Mouse (Mus musculus): Measurements from ENCODE around the gene Sirt4. TPM values are rescaled to one million over a fixed set of nuclear protein-coding genes. Genes with fewer than 3 reads are reported as not detected.
A peak's percentile ranks its signal among the peaks of the same experiment; 100 is the strongest.
"Not testable (repeated sequence)": the region's sequence is repeated elsewhere in the genome, so short reads cannot be mapped to it uniquely, and the experiment has no call there.

The Sirt4 gene
- polyA plus RNA-seq, 1 experiment from 2014 or later: 37.1 TPM

- Histone ChIP-seq H3K9ac (replicated peaks) (no peak overlapping the region), H3K27me3 (replicated peaks) (no peaks in the 10 kb centered on the region), H3K4me2 (no peak overlapping the region), H3K4me3 (replicated peaks) (no peak overlapping the region), H3K36me3 (peaks cover 44% of the 10 kb centered on the region), H3K4me1 (no peaks in the 10 kb centered on the region), H3K9me3 (replicated peaks) (no peaks in the 10 kb centered on the region), H3K27ac (replicated peaks) (no peak overlapping the region)
- WGBS: 79% methylated on average over 12 of the region's 12 CpGs
- ATAC-seq (ENCODE audit: low FRiP score): no peak
Measured at GRCm38 (mm10) chr5:115454422-115455090, 30.0 kb downstream of the Sirt4 start.

DNA sequence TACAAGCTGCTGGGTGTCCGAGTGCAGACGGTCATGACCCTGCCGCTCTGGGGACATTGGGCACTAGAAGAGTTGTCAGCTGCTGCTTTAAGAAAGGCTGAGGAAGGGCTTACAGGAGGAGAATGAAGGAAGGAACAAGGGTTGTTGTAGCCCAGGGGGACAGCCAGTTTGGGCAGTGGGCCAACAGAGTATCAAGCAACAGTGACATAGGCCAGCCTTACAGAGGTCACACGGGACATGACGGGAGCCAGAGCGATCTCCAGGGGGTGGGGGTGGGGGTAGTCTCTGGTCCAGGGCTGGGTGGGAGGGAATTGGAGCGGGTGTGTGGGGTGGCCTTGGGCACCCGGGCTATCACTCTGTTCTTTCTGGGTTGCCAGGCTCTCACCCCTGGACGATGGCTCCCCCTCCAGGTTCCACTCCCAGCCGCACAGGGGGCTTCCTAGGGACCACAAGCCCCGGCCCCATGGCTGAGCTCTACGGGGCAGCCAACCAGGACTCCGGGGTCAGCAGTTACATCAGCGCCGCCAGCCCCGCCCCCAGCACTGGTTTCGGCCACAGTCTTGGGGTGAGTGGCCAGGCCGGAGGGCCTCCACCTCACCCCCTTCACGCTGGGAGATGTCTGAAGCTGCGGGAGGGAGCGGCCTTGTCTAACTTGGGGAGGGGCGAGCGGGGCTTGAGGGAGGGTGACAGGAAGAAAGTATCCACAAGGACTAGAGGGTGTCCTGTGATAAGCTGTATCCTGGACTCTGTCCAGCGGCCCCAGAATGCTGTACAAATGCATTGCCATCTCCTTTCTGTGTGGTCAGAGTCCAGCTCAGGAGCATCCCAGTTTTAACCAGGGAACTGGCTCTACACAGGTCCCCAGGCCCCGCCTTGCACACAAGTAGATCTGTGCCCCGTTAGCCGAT is 33.9 kb downstream of the Sirt4 start:
- H3K27ac ChIP-seq (replicated peaks): no peak overlapping the region
- no peak overlapping the region for H3K9ac ChIP-seq (replicated peaks)
- 90% methylated on average over 27 of the region's 27 CpGs for WGBS

DNA sequence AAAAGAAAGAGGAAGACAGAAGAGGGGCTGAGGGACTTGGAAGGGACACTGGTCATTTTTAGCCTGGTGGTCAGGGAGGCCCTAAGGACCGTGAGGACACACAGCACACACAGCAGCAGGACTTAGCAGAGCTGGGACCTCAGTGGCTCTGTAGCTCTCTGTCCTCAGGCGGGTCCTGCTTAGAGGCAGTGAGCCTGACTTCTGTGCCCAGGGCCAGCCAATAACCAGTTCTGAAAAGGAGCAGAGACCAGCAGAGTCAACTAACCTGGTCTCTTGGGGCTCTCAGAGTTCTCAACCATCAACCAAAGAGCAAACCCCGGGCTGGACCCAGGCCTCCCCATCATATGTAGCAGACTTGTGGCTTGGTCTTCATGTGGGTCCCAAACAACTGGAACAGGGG is 35.3 kb downstream of the Sirt4 start:
- H3K9ac ChIP-seq (replicated peaks): no peak overlapping the region
- no peaks in the 10 kb centered on the region for H3K4me1 ChIP-seq
- ATAC-seq (ENCODE audit: low FRiP score): no peak
- H3K27ac ChIP-seq (replicated peaks): no peak overlapping the region
- peaks cover 87% of the 10 kb centered on the region for H3K36me3 ChIP-seq
- no peaks in the 10 kb centered on the region for H3K27me3 ChIP-seq (replicated peaks)
- WGBS: 83% methylated on average over 3 of the region's 3 CpGs
- H3K9me3 ChIP-seq (replicated peaks): no peaks in the 10 kb centered on the region
- H3K4me3 ChIP-seq (replicated peaks): no peak overlapping the region
- no peak overlapping the region for H3K4me2 ChIP-seq

More for the DNA sequence above, 33.9 kb downstream of the Sirt4 start:
- no peaks in the 10 kb centered on the region for H3K27me3 ChIP-seq (replicated peaks)
- H3K4me3 ChIP-seq (replicated peaks): no peak overlapping the region
- no peaks in the 10 kb centered on the region for H3K9me3 ChIP-seq (replicated peaks)
- peaks cover 79% of the 10 kb centered on the region for H3K36me3 ChIP-seq
- no peaks in the 10 kb centered on the region for H3K4me1 ChIP-seq
- H3K4me2 ChIP-seq: no peak overlapping the region
- ATAC-seq (ENCODE audit: low FRiP score): no peak

GRCm38 (mm10) chr5:115447108-115447507 is 37.4 kb downstream of the Sirt4 start:
- H3K4me3 ChIP-seq (replicated peaks): no peak overlapping the region
- H3K36me3 ChIP-seq: peaks cover 91% of the 10 kb centered on the region
- WGBS: 84% methylated on average over 17 of the region's 17 CpGs
- no peak overlapping the region for H3K9ac ChIP-seq (replicated peaks)
- no peak overlapping the region for H3K27ac ChIP-seq (replicated peaks)
- ATAC-seq (ENCODE audit: low FRiP score): no peak
- no peak overlapping the region for H3K4me2 ChIP-seq
- H3K9me3 ChIP-seq (replicated peaks): no peaks in the 10 kb centered on the region
- no peaks in the 10 kb centered on the region for H3K27me3 ChIP-seq (replicated peaks)
- H3K4me1 ChIP-seq: no peaks in the 10 kb centered on the region

- H3K36me3 ChIP-seq: peaks cover 77% of the 10 kb centered on the region
- H3K4me3 ChIP-seq (replicated peaks): no peak overlapping the region
- no peak for ATAC-seq (ENCODE audit: low FRiP score)
- WGBS: 79% methylated on average over 11 of the region's 11 CpGs
- no peaks in the 10 kb centered on the region for H3K27me3 ChIP-seq (replicated peaks)
- H3K9me3 ChIP-seq (replicated peaks): no peaks in the 10 kb centered on the region
- peaks cover 5% of the 10 kb centered on the region for H3K4me1 ChIP-seq
- no peak overlapping the region for H3K4me2 ChIP-seq
- H3K27ac ChIP-seq (replicated peaks): no peak overlapping the region
- H3K9ac ChIP-seq (replicated peaks): no peak overlapping the region
Measured at GRCm38 (mm10) chr5:115444130-115444529, 40.4 kb downstream of the Sirt4 start.

DNA sequence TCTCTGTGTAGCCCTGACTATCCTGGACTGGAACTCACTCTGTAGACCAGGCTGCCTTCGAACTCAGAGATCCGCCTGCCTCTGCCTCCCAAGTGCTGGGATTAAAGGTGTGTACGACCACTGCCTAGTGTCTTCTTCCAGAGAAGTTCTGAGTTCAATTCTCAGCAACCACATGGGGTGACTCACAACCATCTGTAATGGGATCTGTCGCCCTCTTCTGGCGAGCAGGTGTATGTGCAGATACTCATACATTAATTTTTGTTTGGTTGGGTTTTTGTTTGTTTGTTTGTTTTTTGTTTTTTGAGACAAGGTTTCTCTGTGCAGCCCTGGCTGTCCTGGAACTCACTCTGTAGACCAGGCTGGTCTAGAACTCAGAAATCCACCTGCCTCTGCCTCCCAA is 41.9 kb downstream of the Sirt4 start:
- Histone ChIP-seq H3K4me1 (peaks cover 19% of the 10 kb centered on the region), H3K36me3 (peaks cover 71% of the 10 kb centered on the region)
- not testable (repeated sequence) for H3K27me3 ChIP-seq (replicated peaks); H3K4me3 ChIP-seq (replicated peaks); H3K4me2 ChIP-seq; H3K9ac ChIP-seq (replicated peaks); ATAC-seq (ENCODE audit: low FRiP score); H3K9me3 ChIP-seq (replicated peaks); H3K27ac ChIP-seq (replicated peaks)
- 70% methylated on average over 5 of the region's 5 CpGs for WGBS

DNA sequence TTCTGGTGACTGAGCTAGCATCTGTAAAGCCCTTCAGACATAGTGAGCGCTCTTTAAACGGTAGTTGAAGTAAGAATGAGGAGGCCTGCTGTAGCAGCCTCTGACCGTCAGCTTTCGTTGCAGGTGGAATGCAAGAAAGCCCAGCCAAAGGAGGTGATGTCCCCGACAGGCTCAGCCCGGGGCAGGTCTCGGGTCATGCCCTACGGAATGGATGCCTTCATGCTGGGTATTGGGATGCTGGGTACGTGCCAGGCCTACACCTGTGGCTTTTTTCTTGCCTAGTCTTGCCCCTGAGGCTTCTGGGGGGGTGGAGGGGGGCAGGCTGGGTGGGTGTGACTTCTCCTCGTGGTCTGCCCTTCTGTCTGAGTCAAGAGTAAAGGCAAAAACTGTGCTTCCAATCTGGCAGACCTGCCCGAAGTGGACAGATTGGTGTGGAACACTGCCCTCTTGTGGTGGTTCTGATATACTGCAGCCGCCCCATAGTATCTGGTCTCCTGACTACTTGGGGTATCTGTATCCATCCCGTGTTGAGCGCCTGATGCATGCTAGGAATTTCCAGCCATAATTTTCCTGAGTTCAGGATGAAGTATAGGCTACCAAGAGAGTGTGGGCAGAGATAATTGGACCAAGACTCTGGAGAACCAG is 43.2 kb downstream of the Sirt4 start:
- Histone ChIP-seq H3K27ac (replicated peaks) (peak overlapping the region; percentile 37; the same call in 1 of the 2 replicates), H3K9me3 (replicated peaks) (no peaks in the 10 kb centered on the region), H3K4me3 (replicated peaks) (no peak overlapping the region), H3K36me3 (peaks cover 58% of the 10 kb centered on the region), H3K4me1 (peaks cover 32% of the 10 kb centered on the region), H3K27me3 (replicated peaks) (no peaks in the 10 kb centered on the region), H3K9ac (replicated peaks) (no peak overlapping the region), H3K4me2 (no peak overlapping the region)
- 40% methylated on average over 14 of the region's 14 CpGs for WGBS
- no peak for ATAC-seq (ENCODE audit: low FRiP score)

DNA sequence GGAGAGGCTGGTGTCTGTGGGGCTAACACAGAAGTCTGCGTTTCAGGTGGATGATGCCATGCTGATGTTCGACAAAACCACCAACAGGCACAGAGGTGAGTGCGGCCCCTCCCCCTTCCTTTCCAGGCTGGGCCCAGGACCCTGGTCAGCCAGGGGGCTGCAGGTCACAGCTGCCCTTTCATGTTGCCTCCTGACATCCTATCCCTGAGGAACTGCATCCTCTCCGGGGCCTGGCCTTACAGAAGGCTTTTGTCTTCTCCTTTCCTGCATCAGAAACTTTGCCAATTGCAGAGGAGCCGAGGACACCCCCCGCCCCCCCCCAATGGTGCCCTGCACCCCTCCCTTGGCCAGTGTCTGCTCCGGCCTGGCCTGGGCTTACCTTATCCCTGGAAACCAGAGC is 45.9 kb downstream of the Sirt4 start:
- no peaks in the 10 kb centered on the region for H3K27me3 ChIP-seq (replicated peaks)
- peaks cover 33% of the 10 kb centered on the region for H3K36me3 ChIP-seq
- ATAC-seq (ENCODE audit: low FRiP score): no peak
- no peak overlapping the region for H3K9ac ChIP-seq (replicated peaks)
- H3K4me1 ChIP-seq: peaks cover 59% of the 10 kb centered on the region
- H3K4me3 ChIP-seq (replicated peaks): no peak overlapping the region
- H3K9me3 ChIP-seq (replicated peaks): no peaks in the 10 kb centered on the region
- peak overlapping the region; percentile 98; the same call in 1 of the 2 replicates for H3K27ac ChIP-seq (replicated peaks)
- no peak overlapping the region for H3K4me2 ChIP-seq
- WGBS: 28% methylated on average over 7 of the region's 7 CpGs

DNA sequence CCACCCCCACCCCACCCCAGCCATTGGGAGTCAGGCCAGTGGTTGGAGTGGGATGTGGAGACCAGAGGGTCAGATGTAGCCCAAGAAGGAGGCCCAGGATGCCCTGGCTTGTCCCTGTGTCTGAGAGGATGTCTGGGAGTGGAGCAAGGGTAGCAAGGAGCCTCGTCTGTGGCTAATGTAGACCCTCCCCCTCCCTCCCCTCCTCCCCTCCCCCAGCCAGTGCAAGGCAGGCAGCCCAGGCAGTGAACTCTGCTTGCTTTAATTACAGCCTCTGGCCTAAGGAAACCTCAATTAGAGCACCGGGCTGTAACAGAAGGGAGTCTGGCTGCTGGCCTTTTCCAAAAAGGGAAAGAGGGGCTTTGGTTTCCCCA is 46.6 kb downstream of the Sirt4 start:
- Histone ChIP-seq H3K4me2 (peak overlapping the region; percentile 0; the same call in 1 of the 2 replicates), H3K4me3 (replicated peaks) (no peak overlapping the region), H3K27me3 (replicated peaks) (no peaks in the 10 kb centered on the region), H3K4me1 (peaks cover 64% of the 10 kb centered on the region), H3K27ac (replicated peaks) (peak overlapping the region; percentile 98), H3K9ac (replicated peaks) (no peak overlapping the region), H3K36me3 (peaks cover 27% of the 10 kb centered on the region), H3K9me3 (replicated peaks) (no peaks in the 10 kb centered on the region)
- WGBS: 17% methylated on average over 2 of the region's 2 CpGs
- no peak for ATAC-seq (ENCODE audit: low FRiP score)

DNA sequence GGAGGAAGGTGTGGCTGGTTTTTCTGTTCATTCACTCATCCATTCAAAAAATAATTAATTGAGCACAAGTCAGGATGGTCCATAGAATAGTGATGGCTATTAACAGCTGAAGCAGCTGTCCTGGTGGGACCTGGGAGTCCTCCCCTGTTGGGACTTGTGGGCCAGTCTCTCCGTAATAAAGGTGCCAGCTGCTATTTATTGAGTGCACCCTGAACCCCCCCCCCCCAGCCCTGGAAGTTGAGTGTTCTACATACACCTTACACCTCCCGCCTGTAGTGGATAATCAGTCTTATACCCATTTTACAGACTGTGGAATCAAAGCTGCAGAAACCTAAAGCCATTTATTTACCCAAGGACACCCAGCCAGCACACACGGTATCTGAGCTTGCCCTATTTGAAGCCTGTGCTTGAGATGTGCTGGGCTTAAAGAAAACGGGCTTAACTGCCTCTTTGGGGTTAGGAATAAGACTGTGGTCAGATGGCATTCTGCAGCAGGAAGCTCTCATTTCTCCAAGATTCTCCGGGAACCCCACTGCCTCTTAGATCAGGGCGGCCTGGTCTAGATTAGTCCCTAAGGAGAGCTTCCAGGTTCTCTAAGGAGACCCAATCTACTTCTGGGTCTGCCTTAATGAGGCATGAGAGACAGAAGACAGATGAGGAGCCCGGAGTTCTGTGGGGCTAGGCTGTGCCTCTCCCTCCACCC is 47.1 kb downstream of the Sirt4 start:
- peak overlapping the region; percentile 56; the same call in 1 of the 2 replicates for H3K9ac ChIP-seq (replicated peaks)
- WGBS: 20% methylated on average over 7 of the region's 7 CpGs
- no peak for ATAC-seq (ENCODE audit: low FRiP score)
- H3K4me3 ChIP-seq (replicated peaks): peak overlapping the region; percentile 25
- H3K4me2 ChIP-seq: peak overlapping the region; percentile 86
- no peaks in the 10 kb centered on the region for H3K9me3 ChIP-seq (replicated peaks)
- no peaks in the 10 kb centered on the region for H3K27me3 ChIP-seq (replicated peaks)
- H3K4me1 ChIP-seq: peaks cover 70% of the 10 kb centered on the region
- peak overlapping the region; percentile 98 for H3K27ac ChIP-seq (replicated peaks)
- peaks cover 21% of the 10 kb centered on the region for H3K36me3 ChIP-seq

GRCm38 (mm10) chr5:115436421-115437124 is 48.0 kb downstream of the Sirt4 start:
- peaks cover 13% of the 10 kb centered on the region for H3K36me3 ChIP-seq
- H3K9me3 ChIP-seq (replicated peaks): no peaks in the 10 kb centered on the region
- H3K4me3 ChIP-seq (replicated peaks): peak overlapping the region; percentile 25
- under 1% methylated on average over 32 of the region's 43 CpGs for WGBS
- peak overlapping the region; percentile 86 for H3K4me2 ChIP-seq
- peak; percentile 89 for ATAC-seq (ENCODE audit: low FRiP score)
- peak overlapping the region; percentile 98 for H3K27ac ChIP-seq (replicated peaks)
- peak overlapping the region; percentile 56 for H3K9ac ChIP-seq (replicated peaks)
- H3K4me1 ChIP-seq: peaks cover 78% of the 10 kb centered on the region
- no peaks in the 10 kb centered on the region for H3K27me3 ChIP-seq (replicated peaks)
